Mouse (Mus musculus) adrenal gland, postnatal 25 days (tissue): ENCODE data around the gene Gm44503. TPM values are rescaled to one million over a fixed set of nuclear protein-coding genes. Genes with fewer than 3 reads are reported as not detected.

Experiments used
- DNase-seq: peaks from one replicate; pipeline ENCODE4 v3.0.0; 2021; ENCODE audit warnings: mixed read lengths
- long read RNA-seq: library from polyadenylated mRNA; stranded (forward); transcript quantifications from one replicate; pipeline ENCODE4 v2.0.0, GENCODE M21; 2021
- total RNA-seq: library from RNA; stranded (reverse); gene quantifications from 2 replicates; pipeline ENCODE4 v1.2.3, GENCODE M21; 2021

Gene Gm44503
- total RNA-seq, result not detected in 2 replicates
- long read RNA-seq, result 0 reads

DNA sequence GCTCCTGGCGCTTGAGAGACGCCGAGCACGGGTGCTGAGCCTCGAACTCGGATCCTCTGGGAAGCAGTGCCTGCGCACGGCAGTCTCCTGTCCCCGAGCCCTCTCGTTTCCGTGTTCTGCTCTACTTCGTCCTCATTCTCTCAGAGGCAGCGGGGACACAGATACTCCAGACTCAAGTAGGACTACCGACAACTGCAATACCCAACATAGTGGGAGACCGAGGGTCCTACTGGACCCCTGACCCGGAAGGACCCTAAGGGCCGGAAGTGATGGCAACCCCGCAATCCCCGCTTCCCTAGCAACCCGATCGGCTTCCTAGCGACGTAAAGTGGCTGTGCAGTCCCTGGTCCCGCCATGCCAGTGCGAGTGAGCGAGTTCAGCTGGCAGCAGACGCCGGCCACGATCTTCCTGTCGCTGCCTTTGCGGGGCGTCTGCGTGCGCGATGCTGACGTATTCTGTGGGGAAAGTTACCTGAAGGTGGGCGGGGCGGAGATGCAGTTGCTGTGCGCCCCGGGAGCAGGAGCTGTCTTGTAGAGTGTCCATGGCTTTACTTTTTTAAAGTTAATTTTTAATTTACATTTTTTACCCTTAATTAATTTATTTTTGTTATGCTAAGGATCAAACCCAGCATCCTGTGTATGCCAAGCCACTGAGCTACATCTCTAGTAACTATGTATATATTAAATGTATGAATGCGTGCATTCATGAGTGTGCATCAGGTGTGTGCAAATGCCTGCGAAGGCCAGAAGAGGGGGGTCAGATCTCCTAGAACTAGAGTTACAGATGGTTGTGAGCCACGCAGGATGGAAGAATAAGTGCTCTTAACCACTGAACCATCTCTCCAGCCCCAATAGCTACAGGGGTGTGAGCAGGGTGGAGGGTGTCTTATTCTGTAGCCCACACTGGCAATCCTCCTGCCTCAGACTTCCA is at the start of gene Gm44503, which contains the start of gene Dyx1c1:
Gene Gm44503, plus strand, starts transcription at position 332 of the 930 bp plus-strand sequence.
Gene Dyx1c1, plus strand, starts transcription at position 265 of the 930 bp plus-strand sequence.
- DNase-seq, result peak; percentile 76

DNA sequence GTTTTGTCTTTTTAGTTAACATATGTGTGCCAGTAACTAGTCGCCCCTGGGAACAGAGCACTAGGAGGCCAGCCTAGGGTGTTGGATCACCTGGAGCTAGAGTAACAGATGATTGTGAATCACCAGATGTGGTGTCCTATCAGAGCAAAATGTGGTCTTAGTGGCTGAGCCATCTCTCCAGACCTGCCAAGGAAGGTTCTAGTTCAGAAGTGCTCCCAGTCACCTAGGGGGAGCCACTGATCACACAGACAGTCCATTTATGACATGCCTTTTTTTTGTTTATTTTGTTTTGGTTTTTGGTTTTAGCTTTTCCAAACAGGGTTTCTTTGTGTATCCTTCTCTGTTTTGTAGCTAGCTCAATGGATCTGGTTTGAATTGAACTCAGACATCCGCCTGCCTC is 47.3 kb upstream of the Gm44503 start:
- DNase-seq, result no peak

DNA sequence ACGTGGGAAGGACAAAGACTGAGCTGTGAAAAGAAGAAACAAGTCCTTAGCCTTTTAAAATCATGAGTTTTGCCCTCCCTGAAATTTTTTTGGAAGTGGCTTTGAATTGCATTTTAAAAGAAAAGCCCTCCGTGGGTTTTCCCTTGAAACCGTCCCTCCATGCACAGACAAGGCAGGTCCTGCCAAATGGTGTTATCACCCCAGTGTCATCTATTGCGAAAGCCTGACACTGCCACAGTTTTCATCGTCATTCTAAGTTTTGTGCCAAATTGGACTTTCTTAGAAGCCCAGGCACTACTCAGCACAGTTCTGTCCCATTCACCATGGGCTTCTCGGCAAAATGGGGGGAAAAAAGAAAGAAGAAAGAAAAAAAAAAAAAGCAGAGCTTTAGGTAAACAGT is 45.1 kb upstream of the Gm44503 start:
- DNase-seq, result no peak

DNA sequence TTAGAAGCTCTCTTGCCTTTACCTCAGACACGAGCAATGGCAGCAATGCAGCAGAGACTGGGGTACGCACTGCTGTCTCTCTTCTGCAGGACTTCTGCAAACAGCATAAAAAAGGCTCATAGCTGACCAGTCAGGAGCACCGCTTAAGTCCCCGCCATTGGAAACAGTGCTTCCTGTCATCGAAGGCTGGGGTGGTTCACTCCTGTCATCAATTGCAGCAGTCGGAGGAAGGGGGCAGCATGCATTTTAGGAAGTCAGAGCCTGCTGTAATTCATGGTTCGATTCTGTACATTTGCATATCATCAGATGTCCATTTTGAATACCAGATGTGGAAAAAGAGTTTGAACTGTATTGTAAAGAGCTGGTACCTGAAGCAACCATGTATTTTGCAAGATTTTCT is 42.9 kb upstream of the Gm44503 start:
- DNase-seq, result no peak

DNA sequence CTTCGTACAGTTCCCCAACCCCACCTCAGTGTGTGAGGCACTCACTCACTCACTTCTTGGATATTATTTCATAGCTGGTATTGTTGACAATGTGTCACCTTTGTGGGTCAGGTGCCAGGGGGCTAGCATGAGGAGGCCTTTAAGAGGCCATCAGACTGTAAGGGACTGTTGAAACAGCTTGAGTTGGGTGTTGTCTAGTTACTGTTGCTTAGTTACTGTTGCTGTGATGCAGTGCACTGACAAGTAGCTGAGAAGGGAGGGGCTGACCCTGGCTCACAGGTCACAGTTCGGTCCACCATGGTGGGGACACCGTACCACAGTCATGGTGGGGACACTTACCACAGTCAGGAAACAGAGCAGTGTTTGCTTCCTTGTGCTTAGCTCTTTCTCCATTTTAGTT is 35.6 kb upstream of the Gm44503 start:
- no peak for DNase-seq

DNA sequence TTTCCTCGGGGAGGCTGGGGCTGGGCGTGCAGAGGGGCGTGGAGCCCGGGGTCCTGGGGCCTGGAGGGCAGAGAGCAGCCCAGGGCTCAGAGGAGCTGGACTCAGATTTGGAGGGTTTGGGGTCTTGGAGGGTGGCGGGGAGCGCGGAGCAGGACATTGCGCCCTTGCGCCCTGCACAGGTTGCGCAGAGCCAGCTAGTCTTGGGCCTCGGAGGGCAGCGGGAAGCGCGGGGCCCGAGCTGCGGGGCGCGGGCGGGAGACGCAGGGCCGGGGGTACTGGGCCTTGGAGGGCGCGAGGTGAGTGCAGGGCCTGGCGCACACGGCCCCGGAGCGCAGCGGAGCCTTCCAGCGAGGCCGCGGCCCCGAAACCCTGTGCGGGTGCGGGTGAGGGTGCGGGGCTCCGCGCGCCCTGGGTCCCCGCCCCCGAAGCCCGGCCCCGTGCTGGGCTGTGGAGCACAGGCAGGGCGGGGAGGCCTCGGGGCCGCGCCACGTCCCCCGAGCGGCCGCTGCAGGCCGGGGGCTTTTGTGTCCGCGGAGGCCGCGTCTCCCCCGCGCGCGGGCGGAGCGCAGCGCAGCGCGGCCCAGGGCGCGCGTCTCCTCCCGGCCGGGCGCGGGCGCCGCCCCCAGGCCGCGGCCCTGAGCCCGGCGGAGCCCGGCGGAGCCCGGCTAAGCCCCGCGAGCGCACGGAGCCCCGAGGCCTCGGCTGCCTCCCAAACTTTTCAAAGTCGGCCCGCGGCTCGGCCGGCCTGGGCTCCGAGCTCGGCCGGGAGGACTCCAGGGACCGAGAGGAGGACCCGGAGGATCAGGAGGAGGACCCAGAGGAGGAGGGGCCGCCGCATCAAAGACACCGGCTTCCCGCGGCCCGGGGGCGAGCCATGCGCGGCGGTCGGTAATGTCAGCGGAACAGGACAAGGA is 33.4 kb upstream of the Gm44503 start, which contains the start of gene Pygo1:
Gene Pygo1, plus strand, starts transcription at position 625 of the 914 bp plus-strand sequence.
- peak; percentile 61 for DNase-seq

DNA sequence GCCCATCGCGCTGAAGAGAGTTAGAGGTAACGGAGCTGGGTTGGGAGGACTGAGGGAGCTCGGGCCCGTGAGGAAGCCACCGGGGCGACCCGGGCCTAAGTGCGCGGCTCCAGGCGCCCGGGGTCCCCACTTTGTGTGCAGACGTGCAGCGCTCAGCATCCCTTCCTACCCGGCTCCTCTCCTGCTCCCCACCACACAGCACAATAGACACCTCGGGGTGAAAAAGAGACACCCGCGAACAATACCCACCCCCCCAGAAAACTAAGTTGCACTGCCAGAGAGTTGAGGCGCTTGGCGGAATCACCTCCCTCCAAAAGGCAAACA is 32.8 kb upstream of the Gm44503 start:
- DNase-seq, result no peak

DNA sequence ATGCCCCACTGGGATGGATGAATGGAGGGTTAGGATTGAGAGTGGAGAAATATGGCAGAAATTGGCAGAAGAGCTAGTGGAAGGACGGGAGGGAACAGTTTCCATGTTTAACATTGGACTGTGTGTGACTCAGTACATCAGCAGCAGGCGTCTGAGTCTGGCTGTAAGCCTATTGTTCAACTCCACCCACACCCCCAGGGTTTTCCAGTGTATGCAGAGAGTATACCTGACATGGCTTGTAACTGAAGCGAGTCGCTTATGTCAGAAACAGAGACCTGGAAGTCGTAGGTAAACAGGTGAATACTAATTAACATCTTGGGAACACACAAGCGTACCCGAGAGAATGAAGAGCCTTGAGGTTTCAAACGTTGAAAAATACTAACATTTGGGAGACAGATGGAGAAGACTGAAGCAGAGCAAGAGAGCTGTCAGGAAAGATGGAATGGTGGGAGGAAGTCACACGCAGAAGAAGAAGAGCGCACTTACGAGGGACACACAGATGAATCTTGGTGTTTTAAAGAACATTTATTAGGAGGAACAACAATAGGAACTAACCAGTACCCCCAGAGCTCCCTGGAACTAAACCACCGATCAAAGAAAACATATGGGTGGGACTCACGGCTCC is 27.4 kb upstream of the Gm44503 start:
- DNase-seq, result no peak

DNA sequence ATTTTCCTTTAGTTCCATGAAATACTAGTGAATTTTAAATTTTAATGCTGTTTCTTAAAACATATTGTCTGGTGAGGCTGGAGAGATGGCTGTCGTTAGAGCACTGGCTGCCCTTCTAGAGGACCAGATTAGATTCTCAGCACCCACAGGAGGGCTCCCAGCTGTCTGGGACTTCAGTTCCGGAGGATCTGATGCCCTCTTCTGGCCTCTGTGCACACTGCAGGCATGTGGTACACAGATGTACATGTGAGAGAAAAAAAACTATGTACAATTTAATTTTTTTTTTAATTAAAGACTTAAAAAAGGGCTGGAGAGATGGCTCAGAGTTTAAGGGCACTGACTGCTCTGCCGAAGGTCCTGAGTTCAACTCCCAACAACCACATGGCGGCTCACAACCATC is 23.3 kb upstream of the Gm44503 start:
- no peak for DNase-seq

DNA sequence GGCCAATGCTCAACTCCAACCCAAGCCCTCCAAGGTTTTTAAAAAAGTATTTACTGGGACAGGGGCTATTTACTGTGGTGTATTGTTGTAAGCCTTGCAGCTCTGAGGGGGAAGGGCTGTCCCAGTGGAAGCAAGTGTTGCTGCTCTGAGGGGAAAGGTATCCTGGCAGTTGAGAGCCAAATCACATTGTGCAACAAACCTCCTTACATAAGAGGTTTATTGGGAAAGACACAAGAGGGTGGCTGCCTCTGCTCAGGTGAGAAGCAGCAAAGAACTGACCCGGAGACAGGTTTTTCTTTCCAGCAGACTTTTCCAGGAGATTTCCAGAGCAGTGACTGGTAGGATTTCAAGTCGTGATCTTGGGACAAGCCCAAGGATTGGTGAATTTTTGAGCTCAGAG is 22.4 kb upstream of the Gm44503 start:
- DNase-seq, result no peak

DNA sequence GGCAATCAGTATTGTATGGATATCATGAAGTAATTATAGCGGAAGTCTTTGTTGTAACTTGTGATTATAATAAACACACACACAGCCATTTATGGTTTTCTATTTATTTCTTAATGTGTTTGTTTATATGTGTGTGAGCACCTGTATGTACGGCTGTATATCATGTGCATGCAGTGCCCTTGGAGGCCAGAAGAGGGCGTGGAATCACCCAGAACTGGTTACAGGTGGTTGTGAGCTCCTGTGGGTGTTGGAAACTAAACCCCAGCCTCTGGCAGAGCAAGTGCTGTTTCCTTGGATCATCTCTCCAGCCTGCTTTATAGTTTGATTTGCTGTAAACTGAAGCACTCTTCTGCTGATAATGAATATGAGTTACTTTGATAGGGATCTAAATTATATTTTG is 15.2 kb upstream of the Gm44503 start:
- no peak for DNase-seq

DNA sequence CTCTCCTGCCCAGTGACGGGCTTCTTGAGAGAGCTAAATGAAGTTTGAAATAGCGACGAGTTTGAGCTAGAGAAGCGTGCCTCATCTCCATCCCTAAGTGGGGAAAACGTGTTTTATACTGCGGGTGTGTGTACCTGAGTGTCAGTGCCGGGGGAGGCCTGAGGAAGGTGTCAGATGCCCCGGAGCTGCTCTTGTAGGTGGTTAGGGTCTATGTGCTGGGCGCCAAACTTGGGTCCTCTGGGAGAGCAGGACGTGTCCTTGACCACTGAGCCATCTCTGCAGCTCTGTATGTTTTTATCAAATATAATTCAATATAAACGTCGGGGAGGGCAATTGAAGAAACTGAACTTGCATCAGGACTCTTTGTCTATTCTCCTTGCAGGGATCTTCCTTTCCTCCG is 14.4 kb upstream of the Gm44503 start:
- no peak for DNase-seq

DNA sequence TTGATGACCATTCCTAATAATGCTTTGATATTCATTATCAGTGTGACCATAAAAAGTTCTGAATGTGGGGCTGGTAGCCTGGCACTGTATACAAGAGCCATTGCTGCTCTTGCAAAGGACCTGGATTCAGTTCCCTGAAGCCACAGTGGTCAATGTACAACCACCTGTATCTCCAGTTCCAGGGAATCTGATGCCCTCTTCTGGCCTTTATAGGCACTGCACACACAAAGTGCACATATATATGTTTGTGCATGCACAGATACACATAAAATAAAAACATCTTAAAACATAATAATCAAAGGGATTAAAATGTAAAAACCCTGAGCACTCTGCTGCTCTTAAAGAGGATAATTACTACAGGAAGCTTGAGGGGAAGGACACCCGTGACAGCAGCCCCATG is 11.6 kb upstream of the Gm44503 start:
- DNase-seq, result no peak

DNA sequence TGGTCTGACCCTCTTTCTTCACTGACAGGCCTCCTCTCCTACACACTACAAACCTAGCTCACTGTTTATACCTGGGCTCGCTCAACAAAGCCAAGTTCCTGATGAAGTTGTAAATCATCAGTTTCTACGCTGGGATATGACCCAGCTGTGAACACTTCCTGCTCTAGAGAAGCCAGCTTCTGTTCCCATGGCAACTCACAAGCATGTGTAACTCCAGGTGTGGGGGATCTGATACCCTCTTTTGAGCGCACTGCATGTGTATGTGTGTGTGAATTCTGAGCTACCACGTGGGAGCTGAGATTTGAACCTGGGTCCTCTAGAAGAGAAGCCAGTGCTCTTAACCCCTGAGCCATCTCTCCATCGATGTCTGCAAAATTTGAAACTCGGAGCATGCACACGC is 9.1 kb upstream of the Gm44503 start:
- no peak for DNase-seq

DNA sequence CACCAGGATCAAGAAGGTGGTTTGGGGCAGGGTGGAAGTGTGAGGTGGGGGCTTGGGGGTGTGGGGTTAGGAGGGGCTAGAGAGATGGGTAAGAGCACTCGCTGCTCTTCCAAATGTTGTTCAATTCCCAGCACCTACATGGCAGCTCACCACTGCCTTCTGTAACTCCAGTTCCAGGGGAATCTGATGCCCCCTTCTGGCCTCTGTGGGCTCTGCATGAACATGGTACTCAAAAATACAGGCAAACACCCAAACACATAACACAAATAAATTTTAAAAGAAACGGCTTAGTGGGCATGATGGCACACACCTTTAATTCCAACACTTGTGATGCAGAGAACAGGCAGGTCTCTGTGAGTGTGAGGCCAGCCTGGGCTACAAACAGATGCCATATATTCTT is 3.9 kb upstream of the Gm44503 start:
- peak; percentile 27 for DNase-seq

DNA sequence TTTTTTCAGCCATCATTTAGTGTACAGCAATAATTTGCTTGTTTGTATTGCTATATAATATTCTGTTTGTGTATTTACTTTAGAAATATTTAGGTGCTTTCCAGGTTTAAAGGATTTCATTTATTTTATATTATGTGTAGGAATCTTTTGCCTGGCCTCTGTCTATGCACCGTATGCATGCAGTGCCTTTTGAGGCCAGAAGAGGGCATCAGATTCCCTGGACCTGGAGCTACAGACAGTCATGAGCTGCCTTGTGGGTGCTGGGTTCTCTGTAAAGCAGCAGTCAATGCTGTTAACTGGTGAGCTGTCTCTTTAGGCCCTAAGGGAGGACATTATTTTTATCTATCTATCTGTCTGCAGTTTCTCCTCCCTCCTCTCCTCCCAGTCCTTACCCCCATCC is 3.1 kb upstream of the Gm44503 start:
- peak; percentile 26 for DNase-seq

DNA sequence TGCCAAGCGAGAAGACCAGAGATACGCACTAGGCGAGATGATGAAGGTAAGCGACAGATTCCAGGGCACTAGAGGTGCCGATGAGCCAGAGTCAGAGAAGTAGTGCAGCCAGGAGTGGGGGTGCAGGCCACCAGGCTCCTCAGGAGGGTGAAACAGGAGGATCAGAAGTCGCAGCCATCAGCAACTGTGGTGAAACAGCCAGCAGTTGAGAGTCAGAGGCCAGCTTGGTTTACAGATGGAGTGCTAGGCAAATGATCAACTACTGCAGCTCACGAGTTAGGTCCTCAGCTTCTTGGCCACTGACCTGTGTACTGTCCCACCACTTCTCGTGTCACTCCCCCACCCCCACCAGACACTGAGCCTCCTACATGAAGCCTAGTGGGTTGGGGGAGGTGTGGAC is 2.7 kb downstream of the Gm44503 start:
- no peak for DNase-seq

DNA sequence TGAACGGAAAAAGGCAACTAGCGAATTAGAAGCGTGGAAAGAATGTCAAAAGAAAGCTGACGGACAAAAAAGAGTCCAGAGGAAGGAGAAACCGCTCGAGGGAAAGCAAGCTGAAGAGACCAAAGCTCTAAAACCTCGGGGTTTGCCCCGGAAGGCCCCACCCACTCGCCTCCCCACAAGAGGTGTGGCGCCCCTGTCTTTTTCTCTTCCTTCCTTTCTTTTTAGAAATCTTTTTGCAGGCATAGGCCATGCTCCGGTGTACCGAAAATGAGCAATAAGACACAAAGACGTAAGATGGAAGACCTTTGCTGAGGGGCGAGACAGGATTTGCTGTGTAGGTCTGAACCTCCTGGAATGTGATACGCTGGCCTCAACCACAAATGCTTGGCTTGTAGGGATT is 3.3 kb downstream of the Gm44503 start:
- DNase-seq, result no peak

DNA sequence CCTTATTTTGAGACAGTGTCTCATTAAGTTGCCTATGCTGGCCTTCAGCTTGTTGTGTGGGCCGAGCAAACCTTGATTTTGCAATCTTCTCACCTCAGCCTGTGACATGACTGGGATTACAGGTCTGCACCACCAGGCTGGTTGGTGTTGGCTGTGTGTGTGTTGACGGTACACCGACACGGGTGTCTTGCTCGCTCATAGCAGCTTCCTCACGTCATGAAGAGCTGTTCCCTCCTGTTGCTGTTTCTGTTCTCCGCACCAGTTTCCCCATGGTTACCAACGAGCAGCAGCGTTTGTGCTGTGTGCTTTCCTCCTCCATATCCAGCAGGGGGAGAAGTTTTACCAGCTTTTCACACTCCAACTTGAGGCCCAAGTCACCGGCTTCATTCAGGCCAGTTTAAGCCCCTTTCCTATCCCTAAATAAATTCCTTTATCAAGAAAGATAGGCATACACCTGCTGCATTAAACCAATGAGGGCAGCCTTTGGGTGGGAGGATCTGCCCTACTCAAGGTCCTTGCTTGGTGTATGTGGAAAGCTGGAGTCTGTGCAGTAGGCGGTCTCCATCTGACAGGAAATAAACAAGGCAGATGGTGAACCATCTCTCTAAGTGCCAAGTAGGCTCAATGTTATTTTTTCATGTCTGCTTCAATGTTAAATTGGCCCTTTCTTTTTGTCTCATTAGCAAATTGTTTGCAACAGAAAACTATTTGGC is 9.9 kb downstream of the Gm44503 start:
- peak; percentile 23 for DNase-seq

DNA sequence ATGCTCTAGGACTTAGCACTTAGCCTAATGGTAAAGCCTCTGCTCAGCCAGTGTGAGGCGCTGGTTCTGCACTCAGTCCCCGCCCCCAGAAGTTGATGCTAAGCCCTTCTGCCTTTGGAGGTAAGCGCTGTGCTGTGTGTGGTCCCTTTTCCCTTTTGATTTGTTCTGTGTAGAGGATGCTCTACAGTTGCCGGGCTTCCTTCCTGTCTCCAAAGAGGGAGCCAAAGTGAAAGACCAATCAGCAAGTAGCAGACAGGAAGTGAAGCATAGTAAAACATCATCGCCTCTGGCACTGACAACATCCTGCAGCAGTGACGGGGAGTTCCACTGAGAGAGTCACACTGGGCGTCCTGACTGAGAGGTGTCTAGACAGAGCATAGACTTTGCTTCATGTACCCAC is 11.2 kb downstream of the Gm44503 start:
- DNase-seq, result no peak

DNA sequence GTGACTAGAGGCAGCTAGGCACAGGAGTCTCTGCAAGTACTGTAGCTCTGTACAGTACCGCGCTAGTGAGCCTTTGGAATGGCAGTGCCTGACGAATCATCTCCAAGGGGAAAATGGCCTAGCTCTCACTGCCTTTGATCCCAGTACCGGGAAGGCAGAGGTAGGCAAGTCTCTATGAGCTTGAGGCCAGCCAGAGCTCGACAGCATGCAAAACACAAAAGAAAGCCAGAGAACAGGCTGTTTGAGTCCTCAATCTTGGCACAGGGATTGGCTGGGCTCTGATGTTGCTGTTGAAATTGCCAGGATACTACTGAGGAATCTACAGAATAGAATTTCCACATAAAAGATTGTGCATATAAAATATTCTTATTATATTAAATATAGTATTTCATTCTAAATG is 13.8 kb downstream of the Gm44503 start:
- no peak for DNase-seq

DNA sequence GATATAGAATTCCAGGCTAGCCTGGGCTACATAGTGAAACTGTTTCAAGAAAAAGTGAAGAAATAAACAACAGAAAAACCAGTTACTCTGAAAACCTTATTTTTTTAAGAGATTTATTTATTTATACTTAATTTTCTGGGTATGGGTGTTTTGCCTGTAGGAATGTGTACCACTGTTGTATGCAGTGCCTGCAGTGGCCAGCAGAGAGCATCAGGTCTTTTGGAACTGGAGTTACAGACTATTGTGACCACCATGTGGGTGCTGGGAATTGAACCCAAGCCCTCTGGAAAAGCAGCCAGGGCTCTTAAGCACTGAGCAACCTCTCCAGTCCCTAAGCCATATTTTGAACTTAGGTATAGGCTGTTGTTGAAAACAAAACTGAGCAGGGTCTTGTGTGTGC is 14.3 kb downstream of the Gm44503 start:
- DNase-seq, result no peak
